Mouse (Mus musculus) liver, embryonic 14.5 days (tissue): Measurements from ENCODE around the gene Per3.

ENCODE experiments used
- CTCF ChIP-seq: IDR thresholded peaks from 2 replicates; pipeline ENCODE4 v1.5.1; 2016; ENCODE audit warnings: antibody characterized with exemption, low read depth, control low read depth
- EP300 ChIP-seq: IDR thresholded peaks from 2 replicates; pipeline ENCODE4 v1.6.1; 2016; ENCODE audit warnings: antibody characterized with exemption, low read depth

DNA sequence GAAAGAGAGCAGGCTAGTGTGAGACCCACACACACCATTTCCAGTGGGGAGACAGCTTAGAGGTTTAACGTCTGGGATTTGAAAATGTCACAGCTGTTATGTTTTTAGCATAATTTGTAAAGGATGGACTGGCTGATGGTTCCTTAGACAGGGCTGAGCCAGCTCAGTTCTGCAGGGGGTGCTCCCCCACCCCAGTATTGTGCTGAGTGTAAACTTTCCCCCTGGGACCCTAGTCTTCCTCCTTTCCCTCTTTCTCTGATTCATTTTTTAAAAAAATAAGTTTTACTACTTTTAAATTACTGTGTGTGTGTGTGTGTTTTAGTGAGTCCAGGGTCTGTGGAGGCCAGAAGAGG lies 87.4 kb downstream of the Per3 start:
- TF ChIP-seq EP300 (no peak), CTCF (no peak)
